Mouse (Mus musculus) thymus, adult 2 months (tissue): ENCODE results near the gene Itgb5.

Experiments
- CTCF ChIP-seq: fragments of 200-500 bp; IDR thresholded peaks from 2 replicates; pipeline ENCODE4 v1.5.1; 2012; ENCODE audit warnings: mild to moderate bottlenecking, control low read depth, low read length, moderate library complexity, borderline replicate concordance; ENCODE audit not compliant: control insufficient read depth, poor library complexity, insufficient read depth; ENCODE audit errors: extremely low read depth
- POLR2A ChIP-seq: fragments of 200-500 bp; IDR thresholded peaks from 2 replicates; pipeline ENCODE4 v1.6.1; 2012; ENCODE audit warnings: mild to moderate bottlenecking, low read length, control low read depth, moderate library complexity; ENCODE audit not compliant: control insufficient read depth, poor library complexity, insufficient read depth; ENCODE audit errors: extremely low read depth

- TF ChIP-seq POLR2A: no peak
- no peak for TF ChIP-seq CTCF
Observed at GRCm38 (mm10) chr16:33930785-33931184, 101.3 kb downstream of the Itgb5 start.
